Mouse (Mus musculus): Measurements from ENCODE around the gene Lamtor4. TPM values are rescaled to one million over a fixed set of nuclear protein-coding genes. Genes with fewer than 3 reads are reported as not detected.

Lamtor4 gene
- total and polyA plus RNA-seq, 2 experiments from 2014 or later: 79.6 to 99.8 TPM

- Histone ChIP-seq H3K4me1 (ENCODE audit: insufficient read depth, low read length) (peaks cover 6% of the 10 kb centered on the region; the same call in 1 of the 2 replicates), H3K36me3 (ENCODE audit: insufficient read depth, low read length) (peaks cover 33% of the 10 kb centered on the region)
- WGBS: 93% methylated on average over 11 of the region's 11 CpGs
These were observed 5.6 kb downstream of the Lamtor4 start for GRCm38 (mm10) chr5:138260834-138261233.

DNA sequence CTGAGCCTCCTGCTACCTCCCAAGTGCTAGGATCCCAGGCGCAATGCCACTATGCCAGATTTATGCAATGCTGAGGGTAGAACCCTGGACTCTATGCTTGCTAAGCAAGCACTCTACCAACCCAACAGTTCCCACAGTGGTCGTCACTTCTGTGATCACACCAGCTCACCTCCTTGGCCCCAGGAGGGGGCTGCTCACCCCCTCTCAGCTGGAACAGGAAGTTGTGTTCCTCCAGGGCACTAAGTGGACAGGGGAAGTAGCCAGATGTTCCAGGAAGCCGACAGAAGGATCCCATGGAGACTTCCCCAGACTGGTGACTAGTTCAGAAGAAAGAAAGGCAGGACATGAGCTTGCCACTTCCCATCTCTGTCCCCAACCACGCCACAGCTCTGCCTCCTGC, 6.7 kb downstream of the Lamtor4 start:
- H3K4me3 ChIP-seq (ENCODE audit: low read depth, low read length): no peak overlapping the region
- H3K4me1 ChIP-seq (ENCODE audit: insufficient read depth, low read length): peaks cover 4% of the 10 kb centered on the region; the same call in 1 of the 2 replicates
- H3K27ac ChIP-seq (ENCODE audit: low read depth, low read length): no peak overlapping the region
- DNase-seq (ENCODE audit: low spot score) (no peak), ATAC-seq (ENCODE audit: low FRiP score) (no peak)
- no peaks in the 10 kb centered on the region for H3K9me3 ChIP-seq (ENCODE audit: low read length)
- TF ChIP-seq CTCF (IDR thresholded peaks at IDR 0.05): no peak
- WGBS: 84% methylated on average over 4 of the region's 4 CpGs
- H3K27me3 ChIP-seq (ENCODE audit: insufficient read depth, low read length): no peaks in the 10 kb centered on the region
- peaks cover 33% of the 10 kb centered on the region for H3K36me3 ChIP-seq (ENCODE audit: insufficient read depth, low read length)
- H3K9ac ChIP-seq (replicated peaks; ENCODE audit: low read length, poor library complexity, severe bottlenecking): no peak overlapping the region
- H3K4me2 ChIP-seq (ENCODE audit: low read depth, low read length, poor library complexity, severe bottlenecking): no peak overlapping the region

More at GRCm38 (mm10) chr5:138260834-138261233, 5.6 kb downstream of the Lamtor4 start:
- Histone ChIP-seq H3K4me3 (ENCODE audit: low read depth, low read length) (no peak overlapping the region), H3K9me3 (ENCODE audit: low read length) (no peaks in the 10 kb centered on the region), H3K27me3 (ENCODE audit: insufficient read depth, low read length) (no peaks in the 10 kb centered on the region), H3K27ac (ENCODE audit: low read depth, low read length) (no peak overlapping the region), H3K9ac (replicated peaks; ENCODE audit: low read length, poor library complexity, severe bottlenecking) (no peak overlapping the region), H3K4me2 (ENCODE audit: low read depth, low read length, poor library complexity, severe bottlenecking) (no peak overlapping the region)
- ATAC-seq (ENCODE audit: low FRiP score): no peak
- no peak for TF ChIP-seq CTCF (IDR thresholded peaks at IDR 0.05)
- no peak for DNase-seq (ENCODE audit: low spot score)

DNA sequence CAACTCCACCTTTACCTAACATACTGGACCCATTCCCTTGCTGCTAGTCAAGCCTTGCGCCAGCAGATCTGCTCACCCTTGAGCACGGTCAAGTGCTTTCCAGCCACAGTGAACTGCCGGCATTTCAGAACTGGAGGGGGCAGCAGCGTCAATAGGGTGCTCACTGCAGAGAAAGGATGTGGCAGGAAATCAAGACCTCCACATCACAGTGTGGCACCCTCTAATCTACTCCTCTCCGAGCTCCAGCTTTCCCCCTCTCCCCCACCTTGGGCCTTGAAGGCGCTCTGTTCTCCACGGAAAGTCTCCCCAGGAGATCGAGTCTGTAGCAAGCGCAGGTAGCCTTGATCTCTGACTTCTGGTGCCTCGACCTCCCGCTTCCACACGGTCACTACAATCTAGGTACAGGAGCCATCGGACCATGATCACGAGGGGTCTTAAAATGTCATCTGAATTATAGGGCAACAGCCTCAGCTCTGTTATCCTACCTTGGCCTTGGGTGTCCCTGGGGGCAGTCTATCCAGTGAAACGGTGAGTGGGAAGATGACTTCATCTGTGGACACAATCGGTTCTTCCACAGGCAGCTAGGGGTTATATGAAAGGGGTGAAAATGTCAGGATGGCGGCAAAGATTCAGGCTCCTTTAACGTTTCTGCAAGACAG, 7.4 kb downstream of the Lamtor4 start:
- Histone ChIP-seq H3K27ac (ENCODE audit: low read depth, low read length) (peak overlapping the region; percentile 79; the same call in 1 of the 2 replicates), H3K4me3 (ENCODE audit: low read depth, low read length) (peak overlapping the region; percentile 94), H3K4me2 (ENCODE audit: low read depth, low read length, poor library complexity, severe bottlenecking) (peak overlapping the region; percentile 63), H3K36me3 (ENCODE audit: insufficient read depth, low read length) (peaks cover 30% of the 10 kb centered on the region), H3K27me3 (ENCODE audit: insufficient read depth, low read length) (no peaks in the 10 kb centered on the region), H3K9me3 (ENCODE audit: low read length) (no peaks in the 10 kb centered on the region), H3K4me1 (ENCODE audit: insufficient read depth, low read length) (peaks cover 4% of the 10 kb centered on the region; the same call in 1 of the 2 replicates), H3K9ac (replicated peaks; ENCODE audit: low read length, poor library complexity, severe bottlenecking) (peak overlapping the region; percentile 95)
- DNase-seq (ENCODE audit: low spot score) (no peak), ATAC-seq (ENCODE audit: low FRiP score) (no peak)
- 66% methylated on average over 18 of the region's 18 CpGs for WGBS
- TF ChIP-seq CTCF (IDR thresholded peaks at IDR 0.05): no peak

- peak within 1 kb of the TSS; percentile 94 for H3K4me3 ChIP-seq (ENCODE audit: low read depth, low read length)
- H3K4me1 ChIP-seq (ENCODE audit: insufficient read depth, low read length): peaks cover 4% of the 10 kb centered on the region; the same call in 1 of the 2 replicates
- H3K4me2 ChIP-seq (ENCODE audit: low read depth, low read length, poor library complexity, severe bottlenecking): peak within 1 kb of the TSS; percentile 63
- DNase-seq (ENCODE audit: low spot score): peak; percentile 95
- peak; percentile 90 for ATAC-seq (ENCODE audit: low FRiP score)
- peak within 1 kb of the TSS; percentile 95 for H3K9ac ChIP-seq (replicated peaks; ENCODE audit: low read length, poor library complexity, severe bottlenecking)
- H3K36me3 ChIP-seq (ENCODE audit: insufficient read depth, low read length): peaks cover 28% of the 10 kb centered on the region
- H3K27ac ChIP-seq (ENCODE audit: low read depth, low read length): peak within 1 kb of the TSS; percentile 79
- WGBS: under 1% methylated on average over 59 of the region's 71 CpGs
- no peaks in the 10 kb centered on the region for H3K27me3 ChIP-seq (ENCODE audit: insufficient read depth, low read length)
- peak; percentile 33; the same call in 1 of the 2 replicates for TF ChIP-seq CTCF (IDR thresholded peaks at IDR 0.05)
- no peaks in the 10 kb centered on the region for H3K9me3 ChIP-seq (ENCODE audit: low read length)
These were observed 8.3 kb downstream of the Lamtor4 start, which contains the start of gene BC037034 for GRCm38 (mm10) chr5:138263260-138264206. BC037034 (minus strand) TSS chr5:138264033.

DNA sequence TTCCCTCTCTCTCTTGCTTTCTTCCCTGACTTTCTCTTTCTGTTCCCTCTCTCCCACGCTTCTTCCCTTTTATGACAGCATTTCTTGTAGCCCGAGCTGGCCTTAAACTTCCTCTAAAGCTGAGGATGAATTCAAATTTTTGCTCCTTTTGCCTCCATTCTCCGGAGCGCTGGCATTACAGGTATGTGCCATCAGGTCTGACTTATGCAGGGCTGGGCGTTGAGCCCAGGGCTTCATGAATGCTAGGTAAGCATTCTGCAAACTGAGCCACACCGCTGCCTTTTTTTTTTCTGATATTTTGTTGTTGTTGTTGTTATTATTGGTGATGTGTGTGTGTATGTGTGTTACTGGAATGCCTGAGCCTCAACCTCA, 8.9 kb downstream of the Lamtor4 start:
- H3K4me1 ChIP-seq (ENCODE audit: insufficient read depth, low read length): peaks cover 4% of the 10 kb centered on the region; the same call in 1 of the 2 replicates
- no peak for TF ChIP-seq CTCF (IDR thresholded peaks at IDR 0.05)
- H3K4me3 ChIP-seq (ENCODE audit: low read depth, low read length): peak overlapping the region; percentile 94
- H3K4me2 ChIP-seq (ENCODE audit: low read depth, low read length, poor library complexity, severe bottlenecking): peak overlapping the region; percentile 63
- no peaks in the 10 kb centered on the region for H3K9me3 ChIP-seq (ENCODE audit: low read length)
- H3K27me3 ChIP-seq (ENCODE audit: insufficient read depth, low read length): no peaks in the 10 kb centered on the region
- WGBS: 12% methylated on average over 6 of the region's 6 CpGs
- 0 out of 2 replicates have a peak overlapping the region, but pooled peaks have one; percentile 47 for H3K27ac ChIP-seq (ENCODE audit: low read depth, low read length)
- DNase-seq (ENCODE audit: low spot score) (no peak), ATAC-seq (ENCODE audit: low FRiP score) (no peak)
- H3K36me3 ChIP-seq (ENCODE audit: insufficient read depth, low read length): peaks cover 22% of the 10 kb centered on the region
- H3K9ac ChIP-seq (replicated peaks; ENCODE audit: low read length, poor library complexity, severe bottlenecking): peak overlapping the region; percentile 95

Data from midbrain, postnatal 0 days (tissue).